Mouse (Mus musculus) natural killer cell, adult 2 months (primary cell): ENCODE measurements around the gene Tdpoz5.
"Not testable (repeated sequence)": the region's sequence is repeated elsewhere in the genome, so short reads cannot be mapped to it uniquely, and the experiment has no call there.

Source experiments
- DNase-seq, 2 experiments: peaks; one replicate each; pipeline ENCODE4 v3.0.0; 2022; ENCODE audit warnings: low spot score in 2 of 2

The Tdpoz5 gene

DNA sequence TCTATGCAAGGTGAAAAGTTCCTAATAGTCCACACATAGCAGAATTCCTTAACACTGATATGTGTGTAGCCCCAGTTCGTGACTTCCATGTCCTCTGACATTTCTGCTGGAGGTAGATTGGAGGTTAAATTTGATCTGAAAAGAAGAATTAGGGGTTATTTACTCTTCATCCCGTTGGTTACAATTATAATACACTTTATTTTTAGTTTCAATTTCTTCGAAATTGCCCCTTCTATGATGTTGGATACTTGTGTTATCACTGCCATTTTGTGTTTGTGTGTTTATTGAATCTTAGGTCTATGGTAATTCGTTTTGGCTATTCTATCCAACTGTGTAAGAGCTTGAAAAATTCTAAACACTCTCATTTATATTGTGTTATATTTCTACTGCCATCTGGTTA is at the start of gene Tdpoz5:
Gene Tdpoz5, minus strand, starts transcription at position 101 of the 400 bp plus-strand sequence.
- DNase-seq: not testable (repeated sequence)

DNA sequence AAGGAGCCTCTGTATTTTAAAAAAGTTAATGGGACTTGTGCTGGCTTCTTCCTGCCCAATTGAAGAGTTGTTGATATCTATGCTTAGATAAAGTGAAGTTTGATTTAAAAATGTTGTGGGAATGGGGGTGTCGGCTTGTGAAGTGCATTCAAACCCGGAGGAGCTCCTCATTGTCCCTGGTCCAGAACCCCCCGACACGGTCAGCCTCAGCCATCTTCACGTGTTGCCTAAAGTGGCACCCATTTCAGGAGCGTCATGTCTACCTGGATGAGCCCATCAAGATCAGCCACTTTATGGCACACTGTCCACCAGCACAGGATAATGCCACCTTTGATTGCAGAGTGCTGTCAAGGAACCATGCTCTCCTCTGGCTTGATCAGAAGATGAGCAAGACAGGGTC is 7.8 kb upstream of the Tdpoz5 start:
- DNase-seq: not testable (repeated sequence)

DNA sequence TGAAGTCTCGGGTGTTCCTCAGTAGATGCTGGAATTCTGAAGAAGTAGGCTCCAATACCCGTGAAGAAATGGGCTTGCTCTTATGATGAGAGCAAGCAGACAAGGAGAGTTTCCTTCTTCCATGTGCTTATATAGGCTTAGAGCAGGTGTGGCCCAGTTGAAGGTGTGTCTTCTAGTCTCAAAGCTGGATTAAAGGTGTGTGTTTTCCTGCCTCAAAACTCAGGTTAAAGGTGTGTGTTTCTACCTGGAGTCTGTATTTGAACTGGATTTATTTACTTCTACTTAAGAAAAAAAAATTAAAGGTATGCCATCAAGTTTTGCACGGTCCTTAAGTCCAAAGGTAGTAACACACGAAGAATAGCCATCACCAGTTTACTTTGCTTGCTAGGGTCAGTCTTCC is 17.7 kb downstream of the Tdpoz5 start, which contains the start of gene Gm9117:
Gene Gm9117, minus strand, starts transcription at position 101 of the 400 bp plus-strand sequence.
- DNase-seq: not testable (repeated sequence)

DNA sequence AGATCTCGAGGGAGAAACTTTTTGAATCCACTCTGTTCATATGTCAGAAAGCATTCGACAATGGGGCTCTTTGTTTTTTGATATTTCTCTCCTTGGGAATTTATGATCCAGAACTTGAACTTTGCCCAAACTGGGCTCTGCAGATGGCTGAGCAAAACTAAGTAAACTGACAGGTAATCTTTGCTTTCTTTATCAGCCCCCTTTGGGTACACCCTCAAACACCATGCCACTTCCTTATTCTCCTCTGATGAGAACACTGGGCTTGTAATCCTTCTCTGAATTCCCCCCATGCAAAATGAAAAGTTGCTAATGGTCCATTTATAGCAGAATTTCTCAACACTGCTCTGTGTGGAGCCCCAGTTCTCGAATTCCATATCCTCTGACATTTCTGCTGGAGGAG is 22.7 kb downstream of the Tdpoz5 start:
- DNase-seq: not testable (repeated sequence)
